Mouse (Mus musculus): ENCODE results near the gene Atp2b2. TPM values are rescaled to one million over a fixed set of nuclear protein-coding genes. Genes with fewer than 3 reads are reported as not detected.
A peak's percentile ranks its signal among the peaks of the same experiment; 100 is the strongest.

Atp2b2 gene
- polyA plus RNA-seq, 1 experiment from 2014 or later = 5.2 TPM

DNA sequence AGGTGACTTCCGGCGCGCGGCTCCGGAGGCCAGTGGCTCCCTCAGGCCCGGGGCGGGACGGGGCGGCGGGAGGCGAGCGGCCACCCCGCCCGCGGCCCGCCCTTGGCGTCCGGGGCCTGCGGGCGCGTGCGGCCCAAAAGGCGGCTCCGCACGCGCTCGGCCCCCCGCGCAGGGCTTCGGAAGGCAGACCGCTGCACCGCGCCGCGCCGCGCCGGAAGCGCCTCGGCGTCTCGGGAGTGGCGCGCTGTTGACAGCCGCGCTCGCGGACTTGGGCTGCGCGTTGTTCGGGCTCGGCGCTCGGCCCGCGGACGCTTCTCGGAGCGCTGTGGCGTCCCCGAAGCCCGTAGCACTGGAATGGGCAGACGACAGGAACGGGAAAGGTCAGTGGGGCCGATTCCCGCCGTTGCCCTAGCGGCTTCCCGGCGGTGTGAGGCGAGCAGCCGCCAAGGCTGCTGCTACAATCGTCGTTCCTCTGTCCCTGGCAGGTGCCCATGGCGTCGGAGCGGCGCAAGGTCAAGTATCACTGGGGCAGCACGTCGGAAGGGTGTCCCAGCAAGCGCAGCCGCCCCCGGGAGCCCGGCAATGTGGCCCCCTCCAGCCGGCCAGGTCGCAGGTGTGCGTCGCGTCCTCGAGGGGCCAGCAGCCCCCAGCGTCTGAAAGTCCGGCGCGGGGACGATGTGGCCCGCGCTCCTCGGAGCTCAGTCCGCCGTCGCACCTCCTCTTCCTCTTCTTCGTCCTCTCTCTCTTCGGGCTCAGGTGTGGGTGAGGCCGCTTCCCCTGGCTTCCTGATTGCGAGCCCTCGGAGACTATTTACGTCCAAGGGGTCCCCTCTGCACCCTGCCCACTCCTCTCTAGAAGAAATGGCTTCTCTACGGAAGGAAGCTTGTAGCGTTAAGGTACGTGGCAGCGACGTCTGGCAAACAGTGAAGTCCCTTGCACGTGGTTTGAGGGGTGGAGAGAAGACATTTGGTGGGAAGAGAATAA lies 344.9 kb downstream of the Atp2b2 start:
- WGBS = under 1% methylated on average over 112 of the region's 113 CpGs
- ATAC-seq (ENCODE audit: insufficient read depth, low FRiP score, low TSS enrichment) (peak; percentile 70), DNase-seq (ENCODE audit: low spot score) (no peak)
- Histone ChIP-seq H3K9ac (ENCODE audit: low read length) (peak overlapping the region; percentile 79), H3K4me3 (ENCODE audit: low read depth, low read length) (peak overlapping the region; percentile 85), H3K4me2 (ENCODE audit: low read depth) (peak overlapping the region; percentile 99), H3K27ac (ENCODE audit: low read depth, low read length) (peak overlapping the region; percentile 87), H3K27me3 (ENCODE audit: control insufficient read depth, insufficient read depth, low read length) (no peaks in the 10 kb centered on the region), H3K9me3 (ENCODE audit: control insufficient read depth, low read length) (no peaks in the 10 kb centered on the region), H3K36me3 (ENCODE audit: control insufficient read depth, insufficient read depth, low read length) (0 out of 2 replicates have a peak, but pooled peaks cover 2% of the 10 kb centered on the region), H3K4me1 (ENCODE audit: control insufficient read depth, insufficient read depth, low read length) (peaks cover 13% of the 10 kb centered on the region)

DNA sequence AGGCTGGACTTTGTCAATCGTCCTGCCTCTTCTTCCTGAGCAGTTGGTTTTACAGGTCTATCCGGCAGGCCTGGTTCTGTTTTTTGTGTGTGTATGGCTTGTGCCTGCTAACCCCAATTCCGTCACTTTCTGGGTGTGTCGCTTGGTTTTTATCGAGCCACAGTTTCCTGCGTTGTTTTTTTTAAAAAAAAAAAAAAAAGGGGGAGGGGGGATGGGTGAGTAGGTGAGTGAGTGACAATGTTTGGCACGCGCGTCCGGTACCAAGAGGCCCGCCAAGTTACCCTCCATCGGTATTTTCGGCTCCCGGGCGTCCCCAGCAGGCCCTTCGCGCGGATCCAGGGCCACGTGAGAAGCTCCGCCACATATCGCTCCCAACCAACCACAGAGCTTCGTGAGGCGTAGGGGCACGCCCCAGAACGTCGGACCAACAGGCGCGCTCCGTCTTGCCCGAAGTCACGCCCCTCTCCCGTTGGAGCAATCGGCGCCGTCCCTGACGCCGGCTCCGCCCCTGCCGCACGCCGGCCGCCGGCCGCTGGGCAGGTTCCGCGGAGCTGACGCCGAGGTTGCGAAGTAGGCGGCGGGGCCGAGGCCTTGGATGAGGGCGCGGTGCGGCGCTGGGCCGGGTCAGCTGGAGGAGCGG lies 345.7 kb downstream of the Atp2b2 start, which contains the start of gene Tatdn2:
TSS of gene Tatdn2 (plus strand) at position 469 of the 640 bp plus-strand sequence.
- DNase-seq (ENCODE audit: low spot score) (peak; percentile 96), ATAC-seq (ENCODE audit: insufficient read depth, low FRiP score, low TSS enrichment) (peak; percentile 99)
- under 1% methylated on average over 57 of the region's 58 CpGs for WGBS
- H3K4me2 ChIP-seq (ENCODE audit: low read depth) = peak within 1 kb of the TSS; percentile 99
- peak within 1 kb of the TSS; percentile 79 for H3K9ac ChIP-seq (ENCODE audit: low read length)
- no peaks in the 10 kb centered on the region for H3K9me3 ChIP-seq (ENCODE audit: control insufficient read depth, low read length)
- H3K4me1 ChIP-seq (ENCODE audit: control insufficient read depth, insufficient read depth, low read length) = peaks cover 13% of the 10 kb centered on the region
- H3K36me3 ChIP-seq (ENCODE audit: control insufficient read depth, insufficient read depth, low read length) = no peaks in the 10 kb centered on the region
- no peaks in the 10 kb centered on the region for H3K27me3 ChIP-seq (ENCODE audit: control insufficient read depth, insufficient read depth, low read length)
- H3K4me3 ChIP-seq (ENCODE audit: low read depth, low read length) = peak within 1 kb of the TSS; percentile 85
- peak within 1 kb of the TSS; percentile 87 for H3K27ac ChIP-seq (ENCODE audit: low read depth, low read length)

DNA sequence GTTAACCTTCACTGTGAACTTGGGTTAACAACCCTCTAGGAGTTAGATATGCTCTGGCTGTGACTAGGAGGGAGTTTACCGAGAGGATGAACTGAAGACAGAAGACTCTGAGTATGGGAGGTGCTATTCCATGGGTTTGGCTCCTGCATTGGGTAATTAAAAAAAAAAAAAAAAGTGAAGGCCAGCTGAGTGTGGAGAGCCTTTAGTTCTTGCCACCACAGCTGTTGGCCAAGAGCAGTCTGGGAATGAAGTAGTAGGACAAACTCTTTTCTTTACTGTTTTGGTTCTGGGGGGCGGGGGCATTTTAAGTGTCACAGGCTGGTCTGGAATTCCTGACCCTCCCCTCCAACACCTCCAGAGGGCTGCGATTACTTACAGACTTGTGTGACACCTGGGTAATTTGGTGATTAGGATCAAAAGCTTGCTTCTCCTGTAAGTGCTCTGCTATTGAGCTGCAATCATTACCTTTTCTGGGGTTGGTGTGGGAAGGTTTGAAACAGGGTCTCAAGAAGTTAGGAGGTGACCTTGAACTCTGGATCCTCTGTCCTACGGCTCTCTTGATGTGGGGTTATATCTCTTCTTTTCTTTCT lies 346.6 kb downstream of the Atp2b2 start:
- DNase-seq (ENCODE audit: low spot score) (no peak), ATAC-seq (ENCODE audit: insufficient read depth, low FRiP score, low TSS enrichment) (no peak)
- Histone ChIP-seq H3K27ac (ENCODE audit: low read depth, low read length) (no peak overlapping the region), H3K4me2 (ENCODE audit: low read depth) (peak overlapping the region; percentile 99; the same call in 1 of the 2 replicates), H3K36me3 (ENCODE audit: control insufficient read depth, insufficient read depth, low read length) (no peaks in the 10 kb centered on the region), H3K4me3 (ENCODE audit: low read depth, low read length) (no peak overlapping the region), H3K4me1 (ENCODE audit: control insufficient read depth, insufficient read depth, low read length) (peaks cover 15% of the 10 kb centered on the region), H3K9me3 (ENCODE audit: control insufficient read depth, low read length) (no peaks in the 10 kb centered on the region), H3K9ac (ENCODE audit: low read length) (no peak overlapping the region), H3K27me3 (ENCODE audit: control insufficient read depth, insufficient read depth, low read length) (no peaks in the 10 kb centered on the region)
- 47% methylated on average over 4 of the region's 4 CpGs for WGBS

DNA sequence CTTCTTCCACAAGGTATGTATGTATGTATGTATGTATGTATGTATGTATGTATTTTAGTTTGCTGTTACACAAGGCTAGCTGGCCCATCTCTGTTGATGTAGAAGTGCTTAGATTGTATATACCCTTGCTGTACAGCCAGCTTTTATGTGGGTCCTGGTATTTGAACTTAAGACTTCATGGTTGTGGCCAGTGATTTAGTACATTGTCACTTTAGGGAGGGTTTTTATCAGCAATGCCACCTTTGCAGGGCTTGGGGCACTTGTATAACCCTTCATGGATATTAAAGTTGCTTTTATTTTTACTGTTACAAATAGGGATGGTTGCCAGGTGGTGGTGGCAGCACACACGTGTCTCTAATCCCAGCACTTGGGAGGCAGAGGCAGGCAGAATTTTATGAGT lies 347.2 kb downstream of the Atp2b2 start:
- Histone ChIP-seq H3K27me3 (ENCODE audit: control insufficient read depth, insufficient read depth, low read length) (no peaks in the 10 kb centered on the region), H3K4me1 (ENCODE audit: control insufficient read depth, insufficient read depth, low read length) (peaks cover 22% of the 10 kb centered on the region), H3K36me3 (ENCODE audit: control insufficient read depth, insufficient read depth, low read length) (no peaks in the 10 kb centered on the region), H3K9ac (ENCODE audit: low read length) (no peak overlapping the region), H3K9me3 (ENCODE audit: control insufficient read depth, low read length) (no peaks in the 10 kb centered on the region), H3K4me2 (ENCODE audit: low read depth) (no peak overlapping the region), H3K4me3 (ENCODE audit: low read depth, low read length) (no peak overlapping the region), H3K27ac (ENCODE audit: low read depth, low read length) (no peak overlapping the region)
- ATAC-seq (ENCODE audit: insufficient read depth, low FRiP score, low TSS enrichment) = no peak
- WGBS = 67% methylated on average over 1 of the region's 1 CpGs
- no peak for DNase-seq (ENCODE audit: low spot score)

Small RNA genes lying within 50 kb of the gene (microRNA-seq; reads per million reads assigned to microRNA genes)
- gene Mir7042 = not detected

Other genes with a start within 250 kb of the Atp2b2 start
- 0.53 and 1.1 TPM in 2 replicates for gene Slc6a11, start 88.6 kb upstream of the Atp2b2 start, polyA plus RNA-seq (2014; fragmentation: Nextera tagmentation; extraction: Ambion mirVana)
- gene Slc6a1, start 240.0 kb upstream of the Atp2b2 start, polyA plus RNA-seq (2014; fragmentation: Nextera tagmentation; extraction: Ambion mirVana) = 9.8 and 11.5 TPM in 2 replicates